Mouse (Mus musculus) bone marrow, adult 2 months (tissue): ENCODE results near the gene Crkl. TPM values are rescaled to one million over a fixed set of nuclear protein-coding genes. Genes with fewer than 3 reads are reported as not detected.

Experiments
- H3K27ac ChIP-seq: fragments of 200-500 bp; 2 replicates; pipeline ENCODE4 v1.5.1; 2012; ENCODE audit warnings: low read depth, mild to moderate bottlenecking, control low read depth, inconsistent platforms, low read length; ENCODE audit not compliant: control insufficient read depth, poor library complexity, insufficient read depth
- H3K4me1 ChIP-seq: fragments of 200-500 bp; 2 replicates; pipeline ENCODE4 v1.6.1; 2011; ENCODE audit warnings: low read length; ENCODE audit not compliant: control insufficient read depth, insufficient read depth
- H3K4me3 ChIP-seq: fragments of 200-500 bp; replicated peaks from 2 replicates; pipeline ENCODE3; 2011; ENCODE audit warnings: mild to moderate bottlenecking, low read depth, low read length, control low read depth; ENCODE audit not compliant: control insufficient read depth
- CTCF ChIP-seq: fragments of 200-500 bp; IDR thresholded peaks from 2 replicates; pipeline ENCODE4 v1.5.1; 2011; ENCODE audit warnings: low read length, control low read depth; ENCODE audit not compliant: control insufficient read depth, insufficient read depth
- POLR2A ChIP-seq: fragments of 200-500 bp; IDR thresholded peaks from 2 replicates; pipeline ENCODE4 v1.6.1; 2011; ENCODE audit warnings: low read depth, mild to moderate bottlenecking, control low read depth, low read length, borderline replicate concordance; ENCODE audit not compliant: control insufficient read depth
- WGBS: fragments of 180-500 bp; shearing (Covaris S2); methylation state at CpG from one replicate; pipeline ENCODE4 v1.1.7; 2018; 5-methylcytosine and 5-hydroxymethylcytosine counted together
- polyA plus RNA-seq: library from polyadenylated mRNA; stranded (reverse); fragments of >200 nt; gene quantifications from 2 replicates; pipeline ENCODE4 v1.2.4, GENCODE M21; 2011; ENCODE audit warnings: low replicate concordance; ENCODE audit not compliant: missing spikeins, insufficient read depth, insufficient read length

Gene Crkl
- 10.5 and 18.7 TPM in 2 replicates for polyA plus RNA-seq

GRCm38 (mm10) chr16:17451541-17452372, at the start of gene Crkl:
TSS of gene Crkl (plus strand) at chr16:17451987.
- H3K27ac ChIP-seq, result peak within 1 kb of the TSS; percentile 86
- WGBS, result under 1% methylated on average over 63 of the region's 63 CpGs
- peak within 1 kb of the TSS; percentile 99 for H3K4me3 ChIP-seq
- peak; percentile 82; the same call in 1 of the 2 replicates for TF ChIP-seq POLR2A
- TF ChIP-seq CTCF, result no peak
- H3K4me1 ChIP-seq, result peaks cover 3% of the 10 kb centered on the region; the same call in 1 of the 2 replicates

DNA sequence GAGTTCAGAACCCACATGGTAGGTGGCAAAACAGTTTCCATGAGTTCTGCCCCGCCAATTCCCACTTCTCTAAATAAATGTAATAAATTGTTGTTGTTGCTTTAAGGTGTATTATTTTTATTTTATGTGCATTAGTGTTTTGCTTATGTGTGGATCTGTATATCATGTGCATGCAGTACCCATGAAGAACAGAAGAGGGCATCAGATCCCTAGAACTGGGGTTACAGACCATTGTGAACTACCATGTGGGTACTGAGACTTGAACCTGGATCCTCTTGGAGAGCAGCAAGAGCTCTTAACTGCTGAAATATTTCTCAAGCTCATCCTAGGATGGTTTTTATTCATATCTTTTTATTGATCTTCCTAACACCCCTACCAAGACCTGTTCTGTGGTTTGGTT, 48.9 kb upstream of the Crkl start:
- Histone ChIP-seq H3K4me3 (no peak overlapping the region), H3K4me1 (no peaks in the 10 kb centered on the region), H3K27ac (no peak overlapping the region)
- WGBS, result 53% methylated on average over 1 of the region's 1 CpGs
- TF ChIP-seq CTCF (0 out of 2 replicates have a peak, but pooled peaks have one; percentile 21), POLR2A (no peak)

DNA sequence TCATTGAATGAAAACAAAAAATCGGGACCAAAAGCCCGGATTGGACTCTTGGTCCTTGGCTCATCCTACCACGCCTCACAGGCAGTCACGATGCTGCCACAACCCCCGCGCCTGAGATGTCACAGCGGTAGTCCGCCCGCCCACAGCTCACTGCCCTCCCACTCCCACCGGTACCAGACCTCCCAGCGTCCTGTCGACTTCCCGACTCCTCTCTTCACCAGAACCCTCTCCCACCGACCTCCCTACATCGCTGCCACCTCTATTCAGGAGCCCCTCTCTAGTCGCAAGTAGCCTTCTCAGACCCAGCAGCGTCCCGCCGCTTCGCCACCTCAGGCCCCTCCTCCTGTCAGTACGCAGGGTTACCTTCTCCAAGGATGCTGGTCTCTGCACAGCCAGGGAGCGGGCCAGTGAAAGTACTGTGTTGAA, 46.5 kb upstream of the Crkl start:
- TF ChIP-seq POLR2A (no peak), CTCF (no peak)
- Histone ChIP-seq H3K4me3 (peak overlapping the region; percentile 99), H3K4me1 (peaks cover 7% of the 10 kb centered on the region; the same call in 1 of the 2 replicates), H3K27ac (peak overlapping the region; percentile 88)
- 1% methylated on average over 22 of the region's 22 CpGs for WGBS

DNA sequence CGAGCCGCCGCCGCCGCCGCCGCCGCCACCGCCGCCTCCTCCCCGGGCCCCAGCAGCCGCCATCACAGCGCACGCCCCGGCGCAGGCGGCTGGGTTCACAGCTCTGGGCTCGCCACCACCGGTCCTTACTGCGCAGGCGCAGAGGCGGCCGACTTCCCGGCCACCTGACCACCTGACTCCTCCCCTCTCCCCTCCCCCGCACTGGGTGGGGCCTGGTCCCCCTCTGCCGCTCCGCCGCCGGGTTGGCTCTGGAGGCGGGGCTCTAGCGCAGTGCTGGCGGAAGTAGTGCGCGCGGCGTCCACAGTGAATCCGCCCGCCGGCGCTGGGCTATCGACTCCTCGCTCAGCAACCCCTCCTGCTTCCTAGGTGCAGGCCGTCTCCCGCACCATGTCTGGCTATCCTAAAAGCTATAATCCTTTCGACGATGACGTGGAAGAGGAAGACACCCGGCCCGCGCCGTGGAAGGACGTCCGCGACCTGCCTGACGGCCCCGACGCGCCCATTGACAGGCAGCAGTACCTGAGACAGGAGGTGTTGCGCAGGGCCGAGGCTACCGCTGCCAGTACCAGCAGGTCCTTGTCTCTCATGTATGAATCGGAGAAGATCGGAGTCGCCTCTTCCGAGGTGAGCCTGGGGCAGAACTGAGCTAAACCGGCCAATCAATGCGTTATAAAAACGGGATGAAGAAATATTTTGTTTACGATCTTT, 45.9 kb upstream of the Crkl start, which contains the start of the genes Snap29 and Pi4ka:
Gene Snap29 (plus strand): TSS at position 251 of the 708 bp plus-strand sequence.
Gene Pi4ka (minus strand): TSS at position 579 of the 708 bp plus-strand sequence.
- peaks cover 7% of the 10 kb centered on the region; the same call in 1 of the 2 replicates for H3K4me1 ChIP-seq
- peak within 1 kb of the TSS; percentile 99 for H3K4me3 ChIP-seq
- TF ChIP-seq CTCF (no peak), POLR2A (peak; percentile 79; the same call in 1 of the 2 replicates)
- peak within 1 kb of the TSS; percentile 88 for H3K27ac ChIP-seq
- WGBS, result under 1% methylated on average over 69 of the region's 69 CpGs

GRCm38 (mm10) chr16:17406512-17407231, 45.1 kb upstream of the Crkl start:
- Histone ChIP-seq H3K4me3 (peak overlapping the region; percentile 93), H3K4me1 (peaks cover 7% of the 10 kb centered on the region; the same call in 1 of the 2 replicates), H3K27ac (peak overlapping the region; percentile 88; the same call in 1 of the 2 replicates)
- 28% methylated on average over 9 of the region's 9 CpGs for WGBS
- TF ChIP-seq POLR2A (no peak), CTCF (no peak)

DNA sequence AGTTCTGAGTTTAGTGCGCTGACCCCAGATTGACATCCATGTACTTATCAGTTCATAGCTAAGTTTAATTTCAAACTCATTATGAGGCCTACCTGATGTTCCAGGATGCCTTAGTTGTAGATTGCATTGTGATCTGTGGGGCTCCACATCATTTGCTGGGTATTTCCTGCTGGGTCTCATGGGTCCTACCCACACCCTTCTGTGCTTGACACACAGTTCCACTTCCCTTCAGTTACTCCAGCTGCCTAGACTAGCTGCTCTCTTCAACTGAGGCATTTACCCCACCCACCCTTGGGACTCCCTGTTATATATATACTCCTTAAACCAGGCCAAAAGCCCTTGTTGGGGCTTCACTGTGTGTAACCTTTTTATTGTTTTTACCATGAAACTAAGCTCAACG, 42.7 kb upstream of the Crkl start:
- Histone ChIP-seq H3K27ac (peak overlapping the region; percentile 71; the same call in 1 of the 2 replicates), H3K4me1 (peaks cover 7% of the 10 kb centered on the region; the same call in 1 of the 2 replicates), H3K4me3 (no peak overlapping the region)
- TF ChIP-seq CTCF (no peak), POLR2A (no peak)
- WGBS, result 80% methylated on average over 2 of the region's 2 CpGs

DNA sequence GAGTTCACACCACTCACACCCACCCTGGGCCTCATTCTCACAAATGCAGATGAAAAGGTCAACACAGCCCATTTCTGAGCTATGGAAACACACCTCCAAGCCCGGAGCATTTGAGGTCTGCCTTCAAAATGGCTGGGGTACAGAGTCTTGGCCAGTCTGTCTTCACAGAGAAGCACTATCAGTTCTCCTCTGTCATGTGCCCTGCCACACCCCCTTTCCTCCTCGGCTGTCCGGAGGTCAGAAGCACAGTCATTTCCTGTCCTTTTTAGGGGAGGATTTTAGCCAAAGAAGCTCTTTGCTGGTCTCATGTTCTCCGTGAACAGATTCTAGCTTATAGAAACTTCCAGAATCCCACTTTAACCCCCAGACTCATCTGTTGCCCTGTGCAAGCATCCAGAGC, 41.6 kb upstream of the Crkl start:
- H3K27ac ChIP-seq, result peak overlapping the region; percentile 16
- H3K4me1 ChIP-seq, result peaks cover 7% of the 10 kb centered on the region; the same call in 1 of the 2 replicates

DNA sequence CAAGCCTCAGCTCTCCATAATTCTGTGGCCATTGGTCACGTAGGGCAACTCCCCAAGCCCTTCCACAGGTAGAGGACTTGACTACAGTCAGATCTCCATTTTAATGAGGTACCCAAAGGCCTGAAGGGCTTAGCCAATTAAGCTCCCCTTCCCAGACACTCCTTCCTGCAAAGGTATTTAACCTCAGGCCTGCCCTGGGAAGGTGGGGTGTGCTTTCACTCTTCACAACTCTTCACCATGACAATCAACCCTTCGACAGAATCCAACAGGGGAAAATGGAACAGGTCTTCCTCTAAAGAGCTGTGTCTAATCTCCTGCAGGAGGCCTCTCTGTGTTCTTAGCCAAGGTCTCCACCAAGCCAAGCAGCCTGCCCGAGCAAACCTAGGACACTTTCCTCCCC, 28.8 kb upstream of the Crkl start:
- no peak overlapping the region for H3K27ac ChIP-seq
- no peaks in the 10 kb centered on the region for H3K4me1 ChIP-seq
- WGBS, result 83% methylated on average over 3 of the region's 3 CpGs
- TF ChIP-seq CTCF (no peak), POLR2A (no peak)
- no peak overlapping the region for H3K4me3 ChIP-seq

More for the DNA sequence above, 41.6 kb upstream of the Crkl start:
- no peak for TF ChIP-seq POLR2A
- no peak for TF ChIP-seq CTCF
- H3K4me3 ChIP-seq, result no peak overlapping the region
- WGBS, result 38% methylated on average over 4 of the region's 4 CpGs
